Mouse (Mus musculus) MEL-GATA-1-ER (cell line): Measurements from ENCODE around the gene Fndc10.
"Not testable (repeated sequence)": the region's sequence is repeated elsewhere in the genome, so short reads cannot be mapped to it uniquely, and the experiment has no call there.

Experiments
- DNase-seq: peaks from one replicate; pipeline ENCODE4 v3.0.0-alpha.2; 2012; ENCODE audit warnings: low read depth; ENCODE audit errors: extremely low read depth

Fndc10 gene

GRCm38 (mm10) chr4:155683670-155684277 lies 10.4 kb upstream of the Fndc10 start:
- peak; percentile 73 for DNase-seq

- not testable (repeated sequence) for DNase-seq
Observed at GRCm38 (mm10) chr4:155687764-155688163, 6.4 kb upstream of the Fndc10 start.

- no peak for DNase-seq
Observed at GRCm38 (mm10) chr4:155690571-155691375, 3.4 kb upstream of the Fndc10 start.

GRCm38 (mm10) chr4:155692421-155692820 lies 1.7 kb upstream of the Fndc10 start:
- no peak for DNase-seq

- DNase-seq = no peak
Observed at GRCm38 (mm10) chr4:155694482-155695401, 600 bp downstream of the Fndc10 start.

GRCm38 (mm10) chr4:155695531-155696062 lies 1.5 kb downstream of the Fndc10 start:
- no peak for DNase-seq

- DNase-seq = no peak
Observed at GRCm38 (mm10) chr4:155696261-155697255, 2.4 kb downstream of the Fndc10 start.

- DNase-seq = no peak
Observed at GRCm38 (mm10) chr4:155700425-155700824, 6.3 kb downstream of the Fndc10 start.

GRCm38 (mm10) chr4:155703425-155703929 lies 9.3 kb downstream of the Fndc10 start:
- no peak for DNase-seq

- peak; percentile 88 for DNase-seq
Observed at GRCm38 (mm10) chr4:155704721-155705591, 10.8 kb downstream of the Fndc10 start, which contains the start of gene Ssu72. TSS of gene Ssu72 (plus strand) at chr4:155704800.

GRCm38 (mm10) chr4:155705592-155705929 lies 11.4 kb downstream of the Fndc10 start:
- no peak for DNase-seq

- no peak for DNase-seq
Observed at GRCm38 (mm10) chr4:155708582-155708981, 14.4 kb downstream of the Fndc10 start.

- DNase-seq = no peak
Observed at GRCm38 (mm10) chr4:155708988-155709387, 14.8 kb downstream of the Fndc10 start.

- no peak for DNase-seq
Observed at GRCm38 (mm10) chr4:155710521-155711252, 16.5 kb downstream of the Fndc10 start.

GRCm38 (mm10) chr4:155721668-155722083 lies 27.5 kb downstream of the Fndc10 start:
- DNase-seq = no peak

GRCm38 (mm10) chr4:155727993-155728392 lies 33.9 kb downstream of the Fndc10 start:
- no peak for DNase-seq

- DNase-seq = no peak
Observed at GRCm38 (mm10) chr4:155733267-155733666, 39.1 kb downstream of the Fndc10 start.

GRCm38 (mm10) chr4:155734350-155734941 lies 40.3 kb downstream of the Fndc10 start, which contains the start of gene Tmem240:
TSS of gene Tmem240 (plus strand) at chr4:155734800.
- DNase-seq = peak; percentile 78
